Mouse (Mus musculus) ES-E14 (cell line): Measurements from ENCODE around the gene Dtd2.

Experiments used
- CHD2 ChIP-seq: IDR thresholded peaks from 2 replicates; pipeline ENCODE4 v1.6.1; 2014; ENCODE audit warnings: mild to moderate bottlenecking, low read depth, low read length, inconsistent platforms
- HCFC1 ChIP-seq: IDR thresholded peaks from 2 replicates; pipeline ENCODE4 v1.6.1; 2012; ENCODE audit warnings: low read length, inconsistent platforms, borderline replicate concordance; ENCODE audit not compliant: insufficient read depth
- MAFK ChIP-seq: IDR thresholded peaks from 2 replicates; pipeline ENCODE4 v1.6.1; 2014; ENCODE audit warnings: mild to moderate bottlenecking, low read depth, low read length, inconsistent platforms; ENCODE audit not compliant: insufficient read depth
- ZC3H11A ChIP-seq: IDR thresholded peaks from 2 replicates; pipeline ENCODE4 v1.6.1; 2012; ENCODE audit warnings: low read depth, mild to moderate bottlenecking, inconsistent platforms, low read length, borderline replicate concordance

DNA sequence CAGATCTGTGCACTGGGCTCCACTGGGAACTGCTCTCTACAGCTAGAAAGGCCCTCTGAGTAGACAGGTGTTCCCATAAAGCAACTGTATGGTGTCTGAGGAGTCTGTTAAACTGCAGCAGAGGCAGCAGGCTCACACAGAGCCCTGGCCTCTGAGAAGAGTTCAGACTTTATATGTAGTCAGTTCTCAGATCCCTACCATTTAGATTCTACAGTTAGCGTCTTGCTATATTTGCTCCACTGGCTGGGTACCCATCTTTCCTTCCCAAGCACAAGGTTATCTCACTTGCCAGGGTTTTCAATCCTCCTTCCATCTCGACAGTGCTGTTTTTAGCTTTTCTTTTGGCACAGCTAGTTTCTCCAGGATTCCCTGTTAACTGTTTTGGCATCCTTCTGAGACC lies 15.7 kb downstream of the Dtd2 start:
- TF ChIP-seq HCFC1 (no peak), MAFK (no peak), CHD2 (no peak), ZC3H11A (no peak)
